Mouse (Mus musculus) liver, embryonic 12.5 days (tissue): ENCODE measurements around the gene Fmnl3. TPM values are rescaled to one million over a fixed set of nuclear protein-coding genes. Genes with fewer than 3 reads are reported as not detected.
A peak's percentile ranks its signal among the peaks of the same experiment; 100 is the strongest.

ENCODE experiments used
- ATAC-seq: fragments of 200-750 bp; cut with Nextera tagmentation; 2 replicates; pipeline ENCODE4 v1.8.0; 2017; ENCODE audit warnings: moderate number of reproducible peaks, mild to moderate bottlenecking, moderate library complexity
- H3K27ac ChIP-seq: fragments of 300-500 bp; sonication (generic); 2 replicates; pipeline ENCODE4 v1.5.1; 2016; ENCODE audit warnings: mild to moderate bottlenecking
- H3K27me3 ChIP-seq: fragments of 300-500 bp; sonication (generic); replicated peaks from 2 replicates; pipeline ENCODE4 v1.6.1; 2016; ENCODE audit warnings: mild to moderate bottlenecking, moderate library complexity
- H3K36me3 ChIP-seq: fragments of 300-500 bp; sonication (generic); 2 replicates; pipeline ENCODE4 v1.6.1; 2016; ENCODE audit warnings: mild to moderate bottlenecking, moderate library complexity
- H3K4me1 ChIP-seq: fragments of 300-500 bp; sonication (generic); 2 replicates; pipeline ENCODE4 v1.6.1; 2016
- H3K4me2 ChIP-seq: fragments of 300-500 bp; sonication (generic); 2 replicates; pipeline ENCODE4 v1.6.1; 2016; ENCODE audit warnings: mild to moderate bottlenecking, moderate library complexity
- H3K4me3 ChIP-seq: fragments of 300-500 bp; sonication (generic); 2 replicates; pipeline ENCODE4 v1.5.1; 2016; ENCODE audit warnings: mild to moderate bottlenecking, moderate library complexity
- H3K9ac ChIP-seq: fragments of 300-500 bp; sonication (generic); 2 replicates; pipeline ENCODE4 v1.6.1; 2016; ENCODE audit warnings: mild to moderate bottlenecking, moderate library complexity
- H3K9me3 ChIP-seq: fragments of 300-500 bp; sonication (generic); replicated peaks from 2 replicates; pipeline ENCODE4 v1.6.1; 2016; ENCODE audit warnings: mild to moderate bottlenecking, moderate library complexity
- WGBS: fragments of 180-500 bp; shearing (Covaris S2); methylation state at CpG from one replicate; pipeline ENCODE4 v1.1.7; 2016; ENCODE audit not compliant: insufficient replicate concordance; 5-methylcytosine and 5-hydroxymethylcytosine counted together
- polyA plus RNA-seq: library from polyadenylated mRNA; unstranded; fragments of >200 nt; fragmentation: Nextera tagmentation; extraction: Ambion mirVana; gene quantifications from 2 replicates; pipeline ENCODE4 v1.2.1, GENCODE M21; 2016

The Fmnl3 gene
- polyA plus RNA-seq, 1 experiment from 2014 or later = 7.4 TPM

DNA sequence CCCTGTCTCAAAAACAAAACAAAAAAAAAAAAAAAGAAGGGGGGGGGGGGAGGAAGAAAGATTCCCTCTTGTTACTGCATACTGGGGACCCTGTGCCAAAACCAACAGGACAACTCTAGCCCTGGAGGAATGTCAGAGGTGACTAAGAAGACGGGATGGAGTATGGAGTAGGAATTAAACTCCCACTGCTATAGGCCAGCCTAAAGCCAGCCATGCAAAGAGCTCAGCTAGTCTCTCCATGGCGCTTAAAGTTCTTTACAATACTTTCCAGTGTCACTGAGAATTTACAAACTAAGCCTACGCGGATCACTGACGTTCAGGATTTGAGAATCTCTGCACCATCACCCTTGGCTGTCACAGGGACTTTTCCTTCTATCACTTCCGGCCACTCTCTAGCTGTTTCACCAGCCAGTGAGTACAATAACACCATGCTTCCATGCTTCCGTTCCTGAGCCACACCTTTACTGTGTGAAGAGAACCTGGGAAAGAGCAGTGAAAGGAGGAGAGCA is 6.2 kb downstream of the Fmnl3 start:
- no peak overlapping the region for H3K4me3 ChIP-seq
- 71% methylated on average over 7 of the region's 7 CpGs for WGBS
- H3K9me3 ChIP-seq = no peaks in the 10 kb centered on the region
- no peak overlapping the region for H3K9ac ChIP-seq
- no peak for ATAC-seq
- H3K36me3 ChIP-seq = no peaks in the 10 kb centered on the region
- H3K27ac ChIP-seq = no peak overlapping the region
- peaks cover 20% of the 10 kb centered on the region for H3K4me1 ChIP-seq
- H3K27me3 ChIP-seq = peaks cover 13% of the 10 kb centered on the region
- H3K4me2 ChIP-seq = no peak overlapping the region

DNA sequence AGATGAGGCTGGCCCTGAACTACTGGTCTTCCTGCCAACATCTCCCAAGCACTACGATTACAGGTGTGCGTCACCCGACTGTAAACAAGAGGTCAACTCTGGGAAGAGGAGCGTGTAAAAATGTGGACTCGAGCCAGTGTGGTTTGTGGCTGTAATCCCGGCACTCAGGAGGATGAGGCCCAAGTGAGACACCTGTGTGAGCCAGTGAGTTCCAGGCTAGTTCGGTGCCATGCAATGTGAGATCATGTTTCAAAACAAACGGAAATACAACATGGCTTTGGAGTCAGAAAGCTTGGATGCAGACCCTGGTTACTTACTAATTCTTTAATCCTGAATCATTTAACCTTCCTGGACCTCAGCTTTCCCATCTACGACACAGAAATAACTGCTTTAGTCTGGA is 11.3 kb downstream of the Fmnl3 start:
- Histone ChIP-seq H3K9me3 (no peaks in the 10 kb centered on the region), H3K4me1 (no peaks in the 10 kb centered on the region), H3K36me3 (no peaks in the 10 kb centered on the region), H3K9ac (no peak overlapping the region), H3K4me2 (no peak overlapping the region), H3K27ac (no peak overlapping the region), H3K27me3 (no peaks in the 10 kb centered on the region), H3K4me3 (no peak overlapping the region)
- WGBS = 75% methylated on average over 9 of the region's 9 CpGs
- no peak for ATAC-seq

DNA sequence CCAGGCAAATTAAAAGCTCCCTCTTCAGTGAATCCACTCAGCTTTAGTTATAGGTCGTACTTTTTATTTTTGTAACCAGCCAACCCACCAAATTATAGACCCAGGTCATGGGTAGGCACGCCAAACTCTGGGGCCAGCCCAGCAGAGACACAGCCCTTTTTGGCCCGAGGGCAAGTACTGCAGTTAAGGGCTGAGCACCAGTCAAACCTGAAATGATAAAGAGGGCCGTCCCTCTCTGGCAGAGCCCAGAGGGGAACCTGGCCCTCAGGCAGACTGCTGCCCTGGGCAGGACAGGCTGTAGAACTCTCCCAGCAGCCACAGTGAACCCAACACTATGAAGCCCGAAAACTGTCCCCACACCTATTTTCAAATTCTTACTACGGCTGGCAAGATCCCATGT is 13.8 kb downstream of the Fmnl3 start:
- Histone ChIP-seq H3K4me2 (no peak overlapping the region), H3K36me3 (no peaks in the 10 kb centered on the region), H3K4me3 (no peak overlapping the region), H3K9ac (no peak overlapping the region), H3K27me3 (no peaks in the 10 kb centered on the region), H3K4me1 (no peaks in the 10 kb centered on the region), H3K9me3 (no peaks in the 10 kb centered on the region), H3K27ac (no peak overlapping the region)
- ATAC-seq = no peak
- 57% methylated on average over 6 of the region's 6 CpGs for WGBS

DNA sequence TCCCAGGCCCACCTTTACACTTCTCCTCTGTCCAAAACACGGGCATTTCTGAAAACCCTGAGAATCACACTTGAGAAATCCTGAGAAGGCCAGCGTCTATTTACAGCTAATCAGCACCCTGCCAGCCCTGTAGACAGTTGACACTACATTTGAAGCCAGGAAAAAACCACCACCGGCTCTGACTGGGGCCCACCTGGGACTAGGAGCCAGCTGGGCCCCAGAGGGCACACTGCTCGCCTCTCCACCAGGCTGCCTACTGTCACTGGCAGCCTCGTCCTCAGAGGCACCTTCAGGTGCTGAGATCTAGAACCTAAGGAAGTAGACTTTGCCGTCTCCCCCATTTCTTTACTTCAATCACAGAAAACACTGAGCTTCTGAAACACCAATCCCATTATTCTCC is 14.6 kb downstream of the Fmnl3 start:
- Histone ChIP-seq H3K36me3 (no peaks in the 10 kb centered on the region), H3K9ac (no peak overlapping the region), H3K9me3 (no peaks in the 10 kb centered on the region), H3K27me3 (no peaks in the 10 kb centered on the region), H3K4me1 (no peaks in the 10 kb centered on the region), H3K27ac (no peak overlapping the region), H3K4me3 (no peak overlapping the region), H3K4me2 (no peak overlapping the region)
- ATAC-seq = no peak
- WGBS = 56% methylated on average over 6 of the region's 6 CpGs

DNA sequence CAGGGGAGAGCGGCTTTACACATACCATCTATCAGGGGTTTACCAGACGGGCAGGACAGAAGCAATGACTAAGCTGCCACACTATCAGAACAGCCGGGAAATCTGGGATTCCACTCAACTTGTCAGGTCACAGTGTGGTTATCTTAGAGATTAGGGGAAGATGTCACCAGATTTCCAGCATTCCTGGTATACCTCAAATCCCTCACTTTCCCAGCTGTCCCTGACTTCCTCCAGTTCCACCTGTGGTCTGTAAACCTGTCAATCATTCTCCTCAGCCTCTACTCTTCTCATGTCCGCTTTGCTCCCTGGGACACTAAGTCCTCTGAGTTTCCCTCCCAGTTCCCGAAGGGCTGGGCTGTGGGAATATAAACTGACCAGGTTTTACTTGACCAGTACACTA is 18.0 kb downstream of the Fmnl3 start:
- 31% methylated on average over 5 of the region's 5 CpGs for WGBS
- ATAC-seq = no peak
- H3K27me3 ChIP-seq = no peaks in the 10 kb centered on the region
- no peaks in the 10 kb centered on the region for H3K9me3 ChIP-seq
- H3K36me3 ChIP-seq = no peaks in the 10 kb centered on the region
- H3K4me2 ChIP-seq = no peak overlapping the region
- H3K9ac ChIP-seq = no peak overlapping the region
- no peak overlapping the region for H3K4me3 ChIP-seq
- H3K27ac ChIP-seq = no peak overlapping the region
- no peaks in the 10 kb centered on the region for H3K4me1 ChIP-seq

DNA sequence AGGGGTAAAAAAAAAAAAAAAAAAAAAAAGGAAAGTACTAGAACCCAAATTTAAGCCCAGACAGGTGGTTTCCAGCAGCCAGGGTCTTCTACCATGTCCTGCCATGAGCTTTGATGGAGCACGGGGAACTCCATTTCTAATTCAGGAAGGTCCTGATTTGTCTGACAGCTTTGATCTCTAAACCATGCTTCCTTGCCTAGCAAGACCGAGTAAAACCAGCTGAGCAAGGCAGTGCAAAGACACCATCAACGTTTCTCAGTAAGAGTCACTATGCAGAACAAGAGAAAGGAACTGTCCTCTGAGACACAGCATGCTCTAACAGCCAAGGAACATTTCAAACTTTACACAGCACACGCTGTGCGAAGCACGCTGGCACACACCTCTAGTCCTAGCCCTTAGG is 18.7 kb downstream of the Fmnl3 start:
- 52% methylated on average over 6 of the region's 6 CpGs for WGBS
- H3K4me1 ChIP-seq = no peaks in the 10 kb centered on the region
- no peak overlapping the region for H3K4me2 ChIP-seq
- H3K9me3 ChIP-seq = no peaks in the 10 kb centered on the region
- H3K9ac ChIP-seq = no peak overlapping the region
- H3K4me3 ChIP-seq = no peak overlapping the region
- no peak for ATAC-seq
- H3K36me3 ChIP-seq = no peaks in the 10 kb centered on the region
- H3K27ac ChIP-seq = no peak overlapping the region
- H3K27me3 ChIP-seq = no peaks in the 10 kb centered on the region

DNA sequence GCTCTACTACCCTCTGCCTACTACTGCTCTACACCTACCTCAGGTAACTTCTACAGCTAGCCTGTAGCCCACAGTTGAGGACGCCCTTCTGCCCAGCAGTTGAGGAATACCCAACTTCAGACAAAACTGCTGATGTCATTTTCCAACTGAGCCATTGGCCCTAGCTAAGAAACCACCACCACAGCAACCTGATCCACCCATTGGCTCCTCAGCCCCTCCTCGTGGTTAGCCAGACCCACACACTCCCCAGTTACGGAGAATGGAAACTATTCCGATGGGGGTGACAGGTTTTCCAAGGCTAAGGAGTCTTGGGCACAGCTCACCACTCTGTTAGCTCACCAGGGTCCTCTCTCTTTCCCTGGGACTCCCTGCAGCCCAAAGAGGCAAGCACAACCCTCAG is 25.3 kb downstream of the Fmnl3 start:
- Histone ChIP-seq H3K4me2 (no peak overlapping the region), H3K9ac (no peak overlapping the region), H3K4me3 (no peak overlapping the region), H3K9me3 (no peaks in the 10 kb centered on the region), H3K27me3 (peaks cover 22% of the 10 kb centered on the region), H3K36me3 (no peaks in the 10 kb centered on the region), H3K4me1 (peaks cover 54% of the 10 kb centered on the region), H3K27ac (no peak overlapping the region)
- WGBS = 54% methylated on average over 4 of the region's 4 CpGs
- no peak for ATAC-seq

DNA sequence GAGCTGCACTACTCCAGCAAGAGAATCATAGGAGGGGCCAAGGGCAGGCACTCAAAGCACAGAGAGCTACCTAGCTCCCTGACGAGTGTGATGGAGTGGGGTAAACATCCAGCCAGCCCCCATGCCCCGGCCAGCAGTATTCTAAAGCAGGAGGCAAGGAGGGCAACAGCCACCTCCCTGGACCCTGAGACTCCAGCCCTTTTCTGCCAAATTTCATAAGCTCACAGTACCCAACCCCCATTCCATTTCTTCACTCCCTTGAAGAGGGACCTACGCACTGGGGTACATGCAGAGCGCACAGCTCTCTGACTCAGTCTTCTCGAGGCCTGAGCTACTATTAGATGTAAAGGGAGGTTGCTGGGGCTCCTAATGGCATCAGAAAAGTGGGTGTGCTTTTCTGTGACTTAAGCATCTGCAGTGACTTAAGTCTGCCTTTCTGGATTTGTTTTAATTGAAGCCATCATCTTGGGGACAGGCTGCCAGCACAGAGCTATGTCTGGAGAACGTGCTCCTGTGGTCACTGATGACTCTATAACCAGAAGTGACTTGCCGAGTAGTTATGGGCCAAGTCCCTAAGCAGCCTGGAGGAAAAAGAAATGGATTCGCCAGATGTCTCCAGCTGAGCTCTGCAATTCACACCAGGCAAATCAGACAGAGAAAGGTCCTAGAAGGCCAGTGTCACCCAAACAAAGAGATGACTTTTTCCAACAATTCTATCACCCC is 26.0 kb downstream of the Fmnl3 start:
- Histone ChIP-seq H3K4me3 (no peak overlapping the region), H3K27me3 (peaks cover 22% of the 10 kb centered on the region), H3K27ac (no peak overlapping the region), H3K36me3 (no peaks in the 10 kb centered on the region), H3K4me1 (peaks cover 60% of the 10 kb centered on the region), H3K9ac (no peak overlapping the region), H3K9me3 (no peaks in the 10 kb centered on the region), H3K4me2 (no peak overlapping the region)
- 58% methylated on average over 8 of the region's 8 CpGs for WGBS
- ATAC-seq = no peak

DNA sequence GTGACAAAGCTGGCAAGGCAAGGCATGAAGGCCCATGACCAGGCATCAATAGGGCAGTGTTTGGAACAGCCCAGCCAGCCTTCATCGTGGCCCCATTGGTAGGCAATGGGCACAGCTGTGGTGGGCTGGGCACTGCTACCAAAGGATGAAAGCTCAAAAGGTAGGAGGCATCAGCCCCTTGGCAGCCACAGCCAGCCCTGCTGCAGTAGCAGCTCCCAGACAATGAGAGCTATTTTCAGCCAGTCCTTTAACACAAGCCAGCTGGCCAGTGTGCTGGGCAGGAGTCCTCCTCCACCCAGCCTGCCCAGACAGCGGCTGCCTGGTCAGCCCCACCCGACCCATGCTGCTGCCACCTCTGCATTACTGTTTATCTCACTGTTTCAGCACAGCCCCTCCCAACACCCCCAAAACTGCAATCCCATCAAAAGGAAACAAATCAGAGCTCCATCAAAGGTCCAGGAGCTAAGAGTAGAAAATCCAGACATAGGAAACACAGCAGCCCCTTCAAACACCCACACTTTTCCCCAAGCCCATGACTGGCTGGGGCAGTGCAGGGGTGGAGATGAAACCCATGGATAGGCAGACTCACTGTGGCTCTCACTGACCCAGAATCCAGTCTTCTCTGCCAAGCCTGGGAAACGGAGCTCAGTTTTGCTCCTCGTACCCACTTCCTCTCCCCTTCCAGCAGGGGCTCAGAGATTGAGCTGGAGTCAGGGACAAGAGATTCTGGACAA is 26.7 kb downstream of the Fmnl3 start:
- Histone ChIP-seq H3K27me3 (peaks cover 22% of the 10 kb centered on the region), H3K9me3 (no peaks in the 10 kb centered on the region), H3K4me3 (no peak overlapping the region), H3K4me1 (peaks cover 65% of the 10 kb centered on the region), H3K9ac (no peak overlapping the region), H3K27ac (no peak overlapping the region), H3K4me2 (no peak overlapping the region), H3K36me3 (no peaks in the 10 kb centered on the region)
- ATAC-seq = no peak
- WGBS = 36% methylated on average over 5 of the region's 5 CpGs

DNA sequence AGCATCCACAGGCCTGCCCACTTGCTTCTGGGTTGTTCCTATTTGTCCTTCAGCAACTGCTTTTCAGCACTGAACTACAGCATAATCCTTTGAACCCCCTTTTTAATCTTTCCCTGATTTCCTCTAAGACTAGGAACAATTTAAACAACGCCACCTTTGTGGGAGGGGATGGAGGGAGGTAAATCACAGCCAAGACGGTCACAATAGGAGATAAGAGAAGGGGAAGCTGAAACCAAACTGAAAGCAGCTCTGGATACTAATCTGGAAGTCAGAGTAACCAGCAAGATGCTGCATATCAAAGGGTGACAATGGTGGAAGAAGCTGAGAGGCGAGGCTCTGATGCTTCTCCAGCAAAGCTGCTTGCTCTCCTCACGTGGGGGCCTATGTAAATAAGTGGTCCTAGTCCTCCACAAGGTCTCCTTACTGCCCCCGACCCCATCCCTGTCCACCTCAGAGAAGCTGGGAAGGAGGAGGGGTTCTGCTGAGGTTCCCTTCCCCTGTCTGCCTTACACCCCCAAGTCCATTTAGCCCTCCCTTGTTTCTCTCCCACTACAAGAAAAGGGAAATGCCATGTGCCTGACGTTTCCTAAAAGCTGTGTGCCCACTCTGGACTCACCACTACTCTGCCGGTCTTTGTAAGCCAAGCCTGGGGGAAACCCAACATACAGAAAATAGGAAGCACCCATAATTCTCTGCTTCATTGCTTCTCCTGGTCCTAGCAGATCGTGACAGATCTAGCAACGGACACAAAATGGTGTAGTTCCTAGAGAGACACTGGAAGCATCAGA is 27.9 kb downstream of the Fmnl3 start:
- ATAC-seq = no peak
- Histone ChIP-seq H3K9me3 (no peaks in the 10 kb centered on the region), H3K4me3 (no peak overlapping the region), H3K9ac (no peak overlapping the region), H3K36me3 (no peaks in the 10 kb centered on the region), H3K27ac (no peak overlapping the region), H3K4me1 (peaks cover 66% of the 10 kb centered on the region), H3K27me3 (peaks cover 22% of the 10 kb centered on the region), H3K4me2 (no peak overlapping the region)
- WGBS = 19% methylated on average over 9 of the region's 9 CpGs

DNA sequence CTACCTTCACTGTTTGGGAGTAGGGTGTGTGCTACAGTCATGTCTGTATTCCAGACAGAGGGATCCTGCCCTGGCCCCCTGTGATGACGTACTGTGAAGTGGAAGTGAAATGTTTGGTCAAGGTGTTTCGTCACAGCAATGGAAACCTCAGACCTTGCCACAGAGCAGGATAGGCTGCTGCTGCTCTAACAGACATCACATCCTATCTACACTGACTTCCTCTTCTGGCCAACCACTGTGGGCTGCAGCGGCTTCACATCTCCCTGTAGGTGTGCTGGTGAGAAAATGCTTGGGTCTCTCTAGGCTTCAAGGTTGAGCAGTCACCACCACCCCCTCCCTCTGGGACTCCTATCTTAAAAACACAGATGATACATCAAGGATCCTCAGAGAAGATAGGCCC is 29.2 kb downstream of the Fmnl3 start:
- H3K27me3 ChIP-seq = peaks cover 22% of the 10 kb centered on the region
- no peak overlapping the region for H3K4me3 ChIP-seq
- H3K27ac ChIP-seq = peak overlapping the region; percentile 14; the same call in 1 of the 2 replicates
- WGBS = 24% methylated on average over 3 of the region's 3 CpGs
- H3K9ac ChIP-seq = no peak overlapping the region
- ATAC-seq = peak; percentile 47; the same call in 1 of the 2 replicates
- H3K4me2 ChIP-seq = no peak overlapping the region
- no peaks in the 10 kb centered on the region for H3K9me3 ChIP-seq
- H3K36me3 ChIP-seq = no peaks in the 10 kb centered on the region
- peaks cover 77% of the 10 kb centered on the region for H3K4me1 ChIP-seq

DNA sequence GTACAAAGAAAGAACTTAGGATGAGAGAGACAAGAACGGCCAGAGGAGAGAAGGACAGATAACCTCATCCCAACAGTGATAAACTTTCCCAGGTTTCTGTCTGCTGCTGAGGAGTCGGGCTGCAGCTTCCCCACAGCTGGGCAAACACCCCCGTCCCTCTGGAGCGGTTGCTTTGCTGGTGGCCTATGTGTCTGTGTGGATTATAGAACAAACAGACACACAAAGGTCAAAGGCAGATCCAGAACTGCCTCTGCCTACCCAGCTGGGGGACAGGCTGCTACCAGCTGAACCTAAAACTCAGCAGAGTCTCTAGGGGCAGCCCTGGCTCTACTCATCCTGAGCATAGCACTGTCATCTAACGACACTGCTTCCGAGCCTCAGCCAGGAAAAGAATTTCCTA is 30.6 kb downstream of the Fmnl3 start:
- Histone ChIP-seq H3K4me2 (no peak overlapping the region), H3K27ac (peak overlapping the region; percentile 23; the same call in 1 of the 2 replicates), H3K9ac (no peak overlapping the region), H3K4me1 (peaks cover 84% of the 10 kb centered on the region), H3K36me3 (no peaks in the 10 kb centered on the region), H3K4me3 (no peak overlapping the region), H3K9me3 (no peaks in the 10 kb centered on the region), H3K27me3 (peaks cover 13% of the 10 kb centered on the region)
- WGBS = 51% methylated on average over 6 of the region's 6 CpGs
- no peak for ATAC-seq
